Mouse (Mus musculus): ENCODE measurements around the gene Padi1.

- peak; percentile 49 for TF ChIP-seq CTCF (IDR thresholded peaks at IDR 0.05; ENCODE audit: low read depth)
- no peak for TF ChIP-seq EP300 (IDR thresholded peaks at IDR 0.05; ENCODE audit: low read depth)
Observed at GRCm38 (mm10) chr4:140763158-140763557, 82.4 kb downstream of the Padi1 start.
